Mouse (Mus musculus) kidney, adult 2 months (tissue): ENCODE measurements around the gene Ptprg.

Source experiments
- CTCF ChIP-seq: fragments of 200-500 bp; conservative IDR thresholded peaks from 2 replicates; pipeline ENCODE4 v1.5.1; 2011; ENCODE audit warnings: low read depth, mild to moderate bottlenecking, control low read depth, low read length, moderate library complexity, mixed read lengths; ENCODE audit not compliant: insufficient read depth, insufficient read length
- POLR2A ChIP-seq: fragments of 200-500 bp; IDR thresholded peaks from one replicate; pipeline ENCODE4 v1.6.1; 2011; ENCODE audit warnings: low read depth, low read length, control low read depth

DNA sequence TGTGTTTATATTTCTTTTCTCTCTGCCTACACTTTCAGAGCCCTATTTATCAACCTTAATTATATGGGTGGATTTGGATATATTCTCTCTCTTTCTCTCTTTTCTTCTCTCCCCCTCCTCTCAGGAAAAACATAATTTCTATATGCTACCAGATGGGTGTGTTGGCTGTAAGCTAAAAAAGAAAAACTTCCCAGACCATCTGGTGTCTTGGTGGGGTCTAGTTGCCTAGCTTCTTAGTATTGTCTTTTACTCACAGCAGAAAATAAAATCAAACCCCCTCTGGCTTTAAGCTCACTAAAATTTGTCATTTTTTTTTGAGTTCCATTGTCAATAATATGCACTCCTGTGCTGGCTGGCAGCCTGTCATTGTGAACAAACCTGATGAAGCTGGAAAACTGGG lies 87.0 kb downstream of the Ptprg start:
- TF ChIP-seq CTCF: no peak
- no peak for TF ChIP-seq POLR2A
